Mouse (Mus musculus) kidney, adult 2 months (tissue): ENCODE data around the gene Tab2.

Experiments
- CTCF ChIP-seq: fragments of 200-500 bp; conservative IDR thresholded peaks from 2 replicates; pipeline ENCODE4 v1.5.1; 2011; ENCODE audit warnings: low read depth, mild to moderate bottlenecking, control low read depth, low read length, moderate library complexity, mixed read lengths; ENCODE audit not compliant: insufficient read depth, insufficient read length
- POLR2A ChIP-seq: fragments of 200-500 bp; IDR thresholded peaks from one replicate; pipeline ENCODE4 v1.6.1; 2011; ENCODE audit warnings: low read depth, low read length, control low read depth

DNA sequence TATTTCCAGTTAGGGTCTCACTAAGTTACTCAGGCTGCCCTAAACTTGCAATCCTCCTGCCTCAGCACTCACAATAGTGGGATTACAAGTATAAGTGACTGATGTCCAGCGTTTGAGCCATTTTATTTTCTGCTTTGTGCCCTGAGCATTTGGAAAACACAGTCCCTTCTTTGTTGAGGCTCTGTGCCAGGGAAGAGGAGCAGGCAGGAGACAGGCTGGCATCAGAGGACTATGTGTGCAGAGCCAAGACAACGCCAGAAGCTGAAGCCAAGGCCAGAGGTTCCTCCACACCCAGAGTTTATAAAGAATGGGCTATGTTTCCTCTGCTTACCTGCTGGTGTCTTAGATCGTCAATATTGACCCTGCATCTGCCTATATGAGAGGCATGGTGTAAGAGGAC is 91.2 kb downstream of the Tab2 start:
- TF ChIP-seq POLR2A = no peak
- TF ChIP-seq CTCF = no peak
